Mouse (Mus musculus) granulocyte monocyte progenitor cell, adult 5-6 weeks (primary cell): ENCODE measurements around the gene Slc38a10. TPM values are rescaled to one million over a fixed set of nuclear protein-coding genes. Genes with fewer than 3 reads are reported as not detected.
A peak's percentile ranks its signal among the peaks of the same experiment; 100 is the strongest.

ENCODE experiments used
- ATAC-seq: replicated peaks from 2 replicates; pipeline ENCODE4 v1.8.0; 2016; ENCODE audit warnings: mild to moderate bottlenecking, moderate TSS enrichment, inconsistent platforms; ENCODE audit not compliant: poor library complexity, severe bottlenecking
- total RNA-seq, 2 experiments: library from RNA; stranded (forward) in 1 of 2; stranded (reverse) in 1 of 2; fragments of 200-712, 200-1000 nt in 1 of 2; fragments of >200 nt in 1 of 2; fragmentation: Nextera tagmentation in 1 of 2; gene quantifications; 2 replicates each; pipeline ENCODE4 v1.2.3; 2014 to 2017

Slc38a10 gene
- total RNA-seq, 2 experiments from 2014 or later: 51.5 to 58.8 TPM

DNA sequence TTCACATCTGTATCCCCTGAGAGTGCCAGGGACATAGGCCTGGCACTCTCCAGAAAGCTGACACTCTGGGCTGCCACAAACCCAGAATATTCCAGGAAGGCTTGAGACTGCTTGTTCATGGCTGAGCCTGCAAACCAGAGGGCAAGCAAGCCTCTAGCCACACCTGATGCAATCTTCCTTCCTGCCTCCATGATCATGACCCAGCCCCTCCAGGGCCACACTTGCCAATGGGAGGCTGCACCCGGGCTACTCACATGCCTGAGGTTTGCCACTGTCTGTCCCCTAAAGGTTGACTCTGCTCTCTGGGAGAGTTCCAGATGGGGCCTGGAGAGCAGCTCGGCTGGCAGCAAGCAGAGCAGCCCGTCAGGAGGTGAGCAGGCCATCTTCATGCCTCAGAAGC, 30.2 kb upstream of the Slc38a10 start:
- peak; percentile 89 for ATAC-seq

- ATAC-seq: no peak
These were observed 28.2 kb upstream of the Slc38a10 start for GRCm38 (mm10) chr11:120179374-120179773.

DNA sequence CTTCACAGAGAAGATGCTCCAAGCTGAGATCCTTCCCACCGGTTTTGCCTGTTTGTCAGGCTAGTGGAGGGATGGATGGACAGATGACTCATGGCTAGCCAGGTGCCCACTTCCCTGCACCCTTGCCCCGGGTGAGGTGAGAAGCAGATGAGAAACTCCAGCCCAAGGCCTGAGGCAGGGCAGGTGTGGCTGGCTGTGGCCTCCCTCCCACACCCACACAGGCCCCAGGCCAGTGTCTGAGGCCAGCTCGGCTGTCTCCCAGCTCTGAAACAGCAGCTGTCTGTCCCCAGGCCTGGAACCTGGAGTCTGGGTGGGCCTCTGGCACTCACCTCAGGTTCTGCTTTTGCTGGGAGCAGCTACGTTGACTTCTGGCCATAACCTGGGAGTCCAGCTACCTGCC, 24.8 kb upstream of the Slc38a10 start:
- no peak for ATAC-seq

DNA sequence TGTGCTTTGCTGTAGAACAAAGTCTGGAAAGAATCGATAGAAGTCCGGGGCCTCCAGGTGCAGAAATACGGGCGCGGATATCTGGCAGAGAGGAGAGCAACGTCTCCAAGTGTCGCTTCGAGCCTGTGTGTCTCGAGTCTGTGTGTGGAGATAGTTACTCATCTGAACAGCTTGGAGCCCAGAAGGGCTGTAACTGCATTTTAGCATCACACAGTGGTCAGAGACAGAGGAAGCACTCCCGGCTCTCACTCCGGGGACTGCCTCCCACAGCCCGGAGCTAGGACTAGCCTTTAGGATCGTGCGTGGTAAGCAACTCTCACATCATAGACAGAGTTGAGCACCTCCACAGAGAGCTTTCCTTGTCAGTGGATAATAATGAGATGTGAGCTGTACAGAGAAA, 22.1 kb upstream of the Slc38a10 start:
- ATAC-seq: no peak

DNA sequence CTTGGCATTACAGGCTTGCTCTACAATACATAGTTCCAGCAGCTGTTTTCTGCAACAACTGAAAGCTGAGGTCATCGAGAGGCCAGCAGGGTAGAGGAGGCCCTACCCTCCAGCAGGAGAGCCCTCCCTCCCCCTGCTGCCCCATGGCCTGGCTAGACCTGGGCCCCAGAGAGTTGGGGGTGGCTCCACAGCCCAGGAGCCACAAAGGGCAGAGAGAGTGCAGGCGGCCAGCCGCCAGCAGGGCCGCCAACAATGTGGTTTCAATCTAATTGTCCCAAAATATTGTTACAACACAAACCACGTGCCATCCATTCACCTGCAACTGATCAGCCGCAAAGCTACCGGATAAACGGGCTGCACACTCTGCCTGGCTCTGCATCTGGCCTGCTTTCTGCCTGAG, 20.0 kb upstream of the Slc38a10 start:
- peak; percentile 24; the same call in 1 of the 2 replicates for ATAC-seq

GRCm38 (mm10) chr11:120169208-120169992, 18.3 kb upstream of the Slc38a10 start:
- ATAC-seq: peak; percentile 88

GRCm38 (mm10) chr11:120168516-120168915, 17.4 kb upstream of the Slc38a10 start:
- no peak for ATAC-seq

- no peak for ATAC-seq
These were observed 16.8 kb upstream of the Slc38a10 start for GRCm38 (mm10) chr11:120167921-120168356.

DNA sequence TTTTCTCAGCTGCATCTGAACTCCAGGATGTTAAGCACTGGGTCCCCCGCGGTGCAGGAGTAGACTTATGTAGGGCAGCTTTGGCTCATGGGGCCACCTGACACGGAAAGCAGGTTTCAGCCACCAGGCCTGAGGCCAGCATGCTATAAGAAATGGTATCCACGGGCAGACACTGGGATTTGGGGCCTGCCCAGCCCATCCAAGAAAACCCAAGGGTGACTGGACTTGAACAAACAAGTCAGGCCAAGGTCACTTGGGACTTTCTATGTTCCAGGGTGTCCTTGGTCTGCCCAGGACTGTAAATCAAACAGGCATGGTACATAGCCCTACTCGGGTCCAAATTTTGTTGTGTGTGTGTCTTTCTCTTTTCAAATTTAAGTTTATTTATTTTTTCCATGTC, 15.9 kb upstream of the Slc38a10 start:
- no peak for ATAC-seq

GRCm38 (mm10) chr11:120164471-120165261, 13.5 kb upstream of the Slc38a10 start:
- no peak for ATAC-seq

DNA sequence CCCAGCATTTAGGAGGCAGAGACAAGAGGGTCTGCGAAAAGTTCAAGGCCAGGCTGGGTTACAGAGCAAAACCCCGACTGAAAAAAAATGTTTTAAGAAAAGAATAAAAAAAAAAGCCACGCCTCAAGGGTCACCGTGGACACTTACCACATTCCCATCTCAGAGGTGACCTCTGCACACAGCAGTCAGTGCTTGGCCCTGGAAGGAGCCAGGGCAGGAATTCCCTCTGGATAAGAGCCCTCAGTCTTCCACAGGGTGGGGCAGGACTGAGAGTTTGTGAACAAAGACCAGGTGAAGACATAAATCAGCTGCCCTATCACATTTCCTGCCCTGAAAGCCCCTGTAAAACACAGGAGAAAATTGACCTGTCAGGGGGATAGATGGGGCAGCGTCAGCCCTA, 12.9 kb upstream of the Slc38a10 start:
- ATAC-seq: no peak

- ATAC-seq: peak; percentile 49
These were observed 12.1 kb upstream of the Slc38a10 start for GRCm38 (mm10) chr11:120163207-120163606.

GRCm38 (mm10) chr11:120161245-120161644, 10.1 kb upstream of the Slc38a10 start:
- no peak for ATAC-seq

DNA sequence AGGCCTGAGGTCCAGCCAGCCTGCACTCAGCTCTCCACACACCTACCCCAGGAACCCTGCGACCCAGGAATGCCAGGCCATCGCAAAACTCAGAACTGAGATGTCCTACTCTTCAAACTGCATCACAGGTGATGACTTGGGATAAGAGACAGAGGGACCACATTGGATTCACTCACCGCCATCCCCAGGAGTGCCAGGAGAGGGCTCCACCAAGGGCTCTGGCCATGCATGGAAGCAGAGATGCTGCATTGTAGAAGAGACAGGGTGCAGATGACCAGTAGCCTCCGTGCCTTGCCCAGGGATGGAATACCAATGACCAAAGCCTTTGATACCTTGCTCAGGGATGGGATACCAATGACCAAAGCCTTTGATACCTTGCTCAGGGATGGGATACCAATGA, 9.3 kb upstream of the Slc38a10 start:
- ATAC-seq: no peak

- no peak for ATAC-seq
These were observed 8.5 kb upstream of the Slc38a10 start for GRCm38 (mm10) chr11:120159653-120160052.

GRCm38 (mm10) chr11:120158828-120159227, 7.7 kb upstream of the Slc38a10 start:
- peak; percentile 91 for ATAC-seq

DNA sequence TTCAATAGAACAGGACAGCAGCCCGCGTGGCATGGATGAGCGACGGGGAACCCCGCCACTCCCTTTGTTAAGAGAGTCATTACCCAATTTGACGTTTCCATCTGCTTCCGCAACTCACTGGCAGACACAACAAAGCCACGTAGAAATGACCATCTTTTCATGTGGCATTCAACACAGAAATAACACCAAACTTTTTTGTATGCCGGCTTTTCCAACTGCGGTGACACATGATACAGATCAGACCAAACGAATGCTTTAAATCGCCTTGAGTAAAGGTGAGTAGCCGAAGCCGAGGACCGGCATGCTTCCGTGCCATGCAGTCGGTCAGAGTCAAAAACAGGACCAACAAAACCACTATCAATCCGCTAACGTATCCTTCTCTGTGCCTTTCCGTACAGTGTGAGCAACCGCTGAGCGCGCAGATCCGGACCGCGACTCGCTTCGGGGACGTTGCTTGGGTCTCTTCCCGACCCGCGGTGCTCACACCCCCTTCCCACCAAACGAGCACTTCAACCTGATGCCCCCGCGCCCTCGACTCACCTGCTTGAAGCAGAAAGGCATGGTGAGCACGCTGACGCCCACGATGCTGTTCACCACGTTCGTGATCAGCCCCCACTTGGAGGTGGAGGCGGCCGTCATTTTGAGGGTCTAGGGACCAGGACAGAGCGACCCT, 570 bp downstream of the Slc38a10 start:
- ATAC-seq: peak; percentile 55

DNA sequence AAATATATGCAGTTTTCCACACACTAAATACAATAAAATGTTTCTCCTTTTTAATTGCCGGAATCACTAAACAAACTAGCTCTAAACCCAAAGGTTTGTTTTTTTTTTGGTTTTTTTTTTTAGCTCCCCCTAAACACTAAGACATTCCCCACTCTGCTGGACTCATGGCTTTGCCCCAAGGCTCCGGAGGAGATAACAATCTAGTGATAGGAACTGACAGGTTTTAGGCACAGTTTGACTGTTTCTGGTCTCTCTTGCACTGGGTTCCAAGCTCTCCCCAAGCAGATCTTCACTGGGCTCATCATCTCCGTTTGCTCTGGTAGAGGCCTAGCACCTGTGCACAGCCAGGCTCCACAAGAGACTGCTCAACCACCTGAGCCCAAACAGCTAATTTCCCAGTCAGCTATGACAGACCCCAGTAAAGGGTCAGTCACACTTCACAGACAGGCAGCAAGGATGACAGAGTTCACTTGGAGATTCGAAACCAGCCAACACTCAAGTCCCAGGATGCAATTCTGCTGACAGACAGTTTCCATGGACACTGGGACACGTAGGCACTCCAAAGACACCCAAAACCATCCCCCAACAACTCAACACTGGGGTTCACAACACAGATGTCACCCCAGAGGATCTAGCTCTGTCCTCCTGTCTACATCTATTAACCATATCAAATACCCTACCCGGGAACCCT, 1.5 kb downstream of the Slc38a10 start:
- ATAC-seq: 0 out of 2 replicates have a peak, but pooled peaks have one; percentile 4

DNA sequence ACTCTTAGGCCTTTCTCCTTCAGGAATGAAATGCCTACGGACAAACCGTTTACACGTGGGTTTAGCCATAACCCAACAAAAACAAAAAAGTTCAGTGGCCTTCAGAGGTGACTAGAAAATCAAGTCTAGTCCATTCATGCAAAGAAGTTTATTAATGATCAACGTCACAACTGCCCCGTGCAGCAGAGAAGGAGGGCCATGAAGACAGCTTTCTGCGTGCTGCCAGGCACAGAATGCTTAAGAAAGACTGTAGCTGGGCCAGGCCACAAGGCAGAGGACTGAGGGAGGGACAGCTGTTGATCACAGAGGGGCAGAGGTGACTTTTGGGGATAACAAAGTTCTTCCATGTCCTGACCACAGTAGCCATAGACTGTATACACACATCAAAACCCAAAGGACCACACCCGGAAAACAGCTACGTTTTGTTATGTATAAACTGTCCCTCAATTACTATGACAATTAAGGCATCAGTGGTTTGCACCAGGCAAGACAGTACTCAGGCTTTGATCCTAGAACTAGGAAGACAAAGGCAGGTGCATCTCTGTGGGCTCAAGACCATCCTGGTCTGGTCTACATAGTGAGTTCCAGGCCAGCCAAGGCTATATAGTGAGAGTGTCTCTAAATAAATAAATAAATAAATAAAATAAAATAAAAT, 2.8 kb downstream of the Slc38a10 start:
- ATAC-seq: no peak
